Mouse (Mus musculus): Measurements from ENCODE around the gene Pex10. TPM values are rescaled to one million over a fixed set of nuclear protein-coding genes. Genes with fewer than 3 reads are reported as not detected.

The Pex10 gene
- polyA plus RNA-seq, 1 experiment from 2014 or later: 15.9 TPM

DNA sequence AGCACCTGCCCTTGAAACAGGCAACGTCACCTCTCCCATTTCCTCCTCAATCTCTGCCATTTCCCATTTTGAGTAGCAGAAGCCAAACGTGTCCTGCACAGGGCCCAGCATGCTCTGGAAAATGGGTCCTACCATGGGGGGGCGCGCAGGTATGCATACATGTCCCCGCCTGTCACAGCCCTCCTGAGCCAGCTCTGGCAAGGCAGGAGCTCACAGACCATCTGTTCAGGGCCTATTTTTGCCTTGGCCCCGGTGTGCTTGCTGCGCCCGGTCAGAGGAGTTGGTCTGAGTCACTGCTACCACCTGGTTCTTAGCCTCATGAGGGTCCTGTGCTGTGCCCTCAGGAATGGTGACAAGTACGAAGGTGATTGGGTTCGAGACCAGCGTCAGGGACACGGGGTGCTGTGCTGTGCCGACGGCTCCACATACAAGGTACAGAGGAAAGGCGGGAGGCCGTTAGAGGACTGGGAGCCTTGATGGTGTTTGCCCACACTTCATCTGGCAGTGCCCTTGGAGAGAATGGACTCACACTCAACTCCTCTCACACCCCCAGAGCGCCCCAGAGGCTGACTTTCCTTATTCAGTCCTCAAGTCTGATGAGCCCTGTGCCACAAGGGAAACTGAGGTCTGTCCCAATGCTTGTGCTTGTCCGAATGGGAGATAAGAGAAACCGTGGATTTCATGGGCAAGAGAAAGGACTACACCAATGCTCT is 26.1 kb downstream of the Pex10 start:
- DNase-seq (ENCODE audit: low spot score): no peak

- no peak for DNase-seq (ENCODE audit: low spot score)
Measured at GRCm38 (mm10) chr4:155093431-155094149, 26.8 kb downstream of the Pex10 start.

DNA sequence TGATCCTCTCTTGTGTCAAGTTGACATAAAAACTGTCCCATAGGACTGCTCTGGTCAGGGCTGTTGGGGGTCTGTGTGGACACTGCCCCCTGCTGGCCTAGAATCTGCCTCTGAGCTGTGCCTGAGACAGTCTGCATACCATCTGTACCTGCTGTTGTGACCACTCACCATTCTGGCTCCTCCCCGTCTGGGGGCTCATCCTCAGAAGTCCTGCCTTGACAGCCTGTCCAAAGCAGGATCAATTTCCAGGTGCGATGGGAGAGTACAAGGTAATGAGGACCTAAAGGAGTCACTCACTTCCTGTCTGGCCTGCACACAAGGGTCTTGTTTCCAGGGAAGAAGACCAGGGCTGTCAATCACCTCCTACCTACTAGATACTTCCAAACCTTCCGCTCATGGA is 27.7 kb downstream of the Pex10 start:
- DNase-seq (ENCODE audit: low spot score): peak; percentile 60

DNA sequence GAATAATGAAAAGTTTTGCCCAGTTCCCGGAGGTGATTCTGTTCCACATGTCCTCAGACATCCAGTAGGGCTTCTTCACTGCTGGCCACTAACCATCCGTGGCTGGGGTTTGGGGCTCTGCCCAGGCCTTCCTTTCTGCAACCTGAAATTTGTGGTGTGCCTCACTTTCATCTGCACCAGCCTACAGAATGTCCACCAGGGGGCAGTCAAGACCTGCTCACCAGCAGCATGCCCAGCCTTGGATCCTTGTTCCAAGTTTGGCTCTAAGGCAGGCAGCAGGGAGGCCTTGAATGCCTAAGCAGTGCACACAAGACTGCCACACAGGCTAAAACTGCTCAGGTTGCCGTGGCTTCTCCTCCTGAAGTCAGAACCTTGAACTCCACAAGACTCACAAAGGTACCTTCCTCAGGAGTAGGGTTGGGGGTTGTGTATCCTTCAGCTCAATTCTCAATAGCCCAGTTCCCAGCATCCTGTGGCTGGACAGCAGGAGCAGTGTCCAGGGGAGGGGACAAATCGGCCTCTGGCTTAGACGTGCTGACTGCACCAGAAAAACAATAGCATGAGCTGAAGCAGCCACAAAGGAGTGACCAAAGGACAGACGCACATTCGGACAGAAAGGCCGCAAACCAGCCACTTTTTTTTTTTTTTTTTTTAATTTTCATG is 28.6 kb downstream of the Pex10 start:
- DNase-seq (ENCODE audit: low spot score): peak; percentile 88

- no peak for DNase-seq (ENCODE audit: low spot score)
Measured at GRCm38 (mm10) chr4:155095967-155096366, 29.2 kb downstream of the Pex10 start.

DNA sequence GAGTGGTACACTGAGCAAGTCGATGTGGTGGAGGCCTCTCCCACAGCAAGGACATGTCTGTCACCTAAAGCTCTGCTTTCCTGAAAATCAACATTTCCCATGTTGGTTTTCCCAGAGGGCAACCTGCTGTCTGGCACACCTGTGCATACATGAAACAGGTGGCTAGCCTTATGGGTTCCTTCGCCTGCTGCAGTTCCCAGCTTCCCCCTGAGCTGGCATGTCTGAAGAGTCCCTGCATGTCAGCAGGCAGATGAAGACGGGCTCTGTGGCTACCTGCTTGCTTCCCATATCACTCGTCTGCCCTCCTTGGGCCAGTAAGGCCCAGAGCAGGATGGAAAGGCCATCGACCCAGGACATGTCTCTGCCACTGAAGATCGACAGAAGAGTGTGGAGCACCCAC is 30.6 kb downstream of the Pex10 start:
- DNase-seq (ENCODE audit: low spot score): no peak

- no peak for DNase-seq (ENCODE audit: low spot score)
Measured at GRCm38 (mm10) chr4:155098572-155098971, 31.8 kb downstream of the Pex10 start.

DNA sequence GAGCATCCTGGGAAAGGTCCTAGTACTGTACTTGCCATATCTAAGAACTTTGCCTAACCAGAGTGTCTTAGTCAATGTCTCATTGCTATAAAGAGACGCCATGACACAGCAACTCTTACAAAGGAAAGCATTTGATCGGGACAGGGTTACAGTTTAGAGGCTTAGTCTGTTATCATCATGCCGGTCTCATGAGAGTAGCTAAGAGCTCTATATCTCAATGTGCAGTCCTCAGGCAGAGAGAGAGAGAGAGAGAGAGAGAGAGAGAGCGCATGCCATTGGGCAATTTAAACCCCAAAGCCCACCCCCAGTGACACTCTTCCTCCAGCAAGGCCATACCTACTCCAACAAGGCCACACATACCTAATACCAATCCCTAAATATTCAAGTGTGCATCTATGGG is 41.1 kb downstream of the Pex10 start:
- DNase-seq (ENCODE audit: low spot score): no peak

DNA sequence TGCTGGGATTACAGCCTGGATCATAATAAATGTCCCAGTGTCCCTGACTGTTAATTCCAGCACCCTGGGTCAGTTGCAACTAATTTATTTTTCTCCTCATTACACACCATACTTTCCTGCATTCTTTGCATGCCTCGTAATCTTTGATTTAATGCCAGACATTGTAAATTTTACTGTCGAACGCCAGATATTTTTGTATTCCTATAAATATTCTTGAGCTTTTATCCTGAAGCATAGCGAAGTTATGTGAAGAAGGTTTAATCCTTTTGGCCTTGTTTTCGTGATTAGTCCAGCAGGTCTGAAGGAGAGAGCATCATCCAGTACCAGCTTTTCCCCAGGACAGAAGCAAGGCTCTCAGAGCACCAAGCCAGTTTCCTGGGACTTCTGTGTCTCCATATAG is 42.7 kb downstream of the Pex10 start:
- no peak for DNase-seq (ENCODE audit: low spot score)

DNA sequence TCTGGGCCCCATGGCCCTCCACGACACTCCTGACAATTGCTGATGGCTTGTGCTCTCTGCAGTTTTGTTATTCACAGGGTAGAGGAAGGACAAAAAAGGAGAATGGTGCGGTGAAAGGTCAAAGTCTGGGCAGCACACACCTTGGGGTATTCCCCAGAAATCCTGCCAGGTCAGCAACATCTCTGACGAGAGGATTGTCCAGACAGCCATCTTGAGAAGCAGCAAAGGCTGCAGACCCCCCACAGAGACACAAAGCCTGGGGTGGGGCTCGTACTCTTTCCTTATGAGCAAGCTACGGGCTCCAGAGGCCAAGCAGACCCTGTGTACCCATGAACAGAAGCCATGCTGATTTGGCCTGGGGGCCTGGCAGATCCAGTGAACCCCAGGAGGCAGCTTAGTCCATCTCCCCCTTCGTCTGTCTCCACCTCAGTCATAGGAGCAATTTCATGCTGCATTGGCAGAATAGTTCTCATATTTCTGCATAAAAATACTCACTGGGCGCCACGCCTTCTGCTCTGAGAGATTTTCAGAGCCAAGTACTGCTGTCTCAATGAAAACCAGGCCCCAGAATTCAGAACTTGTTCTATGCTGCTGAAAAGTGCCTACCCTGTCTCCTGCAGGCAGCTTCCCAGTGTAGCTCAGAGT is 47.1 kb downstream of the Pex10 start:
- no peak for DNase-seq (ENCODE audit: low spot score)

DNA sequence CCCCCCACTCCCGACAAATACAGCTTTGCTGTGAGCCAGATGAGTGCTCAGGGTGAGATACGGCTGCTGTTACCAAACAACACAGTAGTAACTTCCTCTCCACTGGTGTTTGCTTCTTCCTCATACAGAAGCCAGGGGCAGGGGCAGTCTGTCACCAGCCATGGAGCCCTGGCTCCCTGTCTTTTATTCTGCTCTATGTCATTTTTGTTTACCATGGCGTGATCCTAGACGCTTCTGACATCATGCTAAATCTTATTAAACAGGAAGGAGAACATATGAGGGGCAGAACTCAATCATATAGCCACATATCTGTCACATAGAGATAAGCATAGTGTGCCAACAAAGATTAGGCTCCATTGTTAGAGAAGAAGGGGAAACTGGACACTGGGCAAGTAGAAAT is 49.8 kb downstream of the Pex10 start:
- no peak for DNase-seq (ENCODE audit: low spot score)

DNA sequence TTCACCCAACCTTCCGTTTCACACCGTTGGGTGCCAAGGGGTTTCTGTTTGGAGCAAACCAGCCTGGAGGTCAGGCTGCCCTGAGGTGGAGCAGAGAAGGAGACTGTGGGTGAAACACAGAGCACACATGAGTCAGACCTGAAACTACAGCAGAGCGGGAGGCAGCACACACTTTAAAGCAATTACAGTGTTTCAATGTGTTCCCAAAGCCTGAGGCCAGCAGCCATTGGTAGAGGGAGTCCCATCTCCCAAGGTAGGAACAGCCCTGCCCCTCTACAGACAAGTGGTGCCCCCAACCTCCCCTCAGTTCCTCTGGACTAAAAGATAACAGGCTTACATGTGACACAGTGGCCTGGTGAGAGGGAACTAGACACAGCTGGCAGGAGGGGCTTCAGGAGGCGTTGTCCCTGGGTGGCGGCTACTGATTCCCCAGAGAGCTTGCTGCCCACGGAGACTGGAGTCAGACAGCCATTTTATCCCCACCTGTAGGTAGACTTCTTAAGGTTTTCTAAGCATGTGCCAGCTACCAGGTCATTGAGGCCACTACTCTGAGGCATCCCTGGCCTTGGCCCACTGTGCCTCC is 50.7 kb downstream of the Pex10 start:
- no peak for DNase-seq (ENCODE audit: low spot score)

DNA sequence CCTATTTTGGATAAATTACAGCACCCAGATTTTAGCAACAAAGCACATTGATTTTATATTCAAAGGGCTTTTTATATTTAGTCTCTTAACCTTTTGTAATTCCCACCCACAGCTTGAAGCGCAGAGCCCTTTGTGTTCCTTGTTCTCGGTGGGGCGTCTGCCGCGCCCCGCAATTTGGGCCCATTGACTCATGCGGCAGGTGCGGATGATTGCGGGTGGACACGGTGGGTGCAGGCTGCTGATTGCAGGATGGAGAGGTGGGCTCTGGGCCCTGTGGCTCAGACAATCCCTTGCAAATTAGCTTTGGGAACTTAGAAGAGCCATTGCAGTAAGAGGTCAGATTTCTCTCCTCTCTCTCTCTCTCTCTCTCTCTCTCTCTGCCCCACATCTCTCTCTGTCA is 51.5 kb downstream of the Pex10 start:
- no peak for DNase-seq (ENCODE audit: low spot score)

DNA sequence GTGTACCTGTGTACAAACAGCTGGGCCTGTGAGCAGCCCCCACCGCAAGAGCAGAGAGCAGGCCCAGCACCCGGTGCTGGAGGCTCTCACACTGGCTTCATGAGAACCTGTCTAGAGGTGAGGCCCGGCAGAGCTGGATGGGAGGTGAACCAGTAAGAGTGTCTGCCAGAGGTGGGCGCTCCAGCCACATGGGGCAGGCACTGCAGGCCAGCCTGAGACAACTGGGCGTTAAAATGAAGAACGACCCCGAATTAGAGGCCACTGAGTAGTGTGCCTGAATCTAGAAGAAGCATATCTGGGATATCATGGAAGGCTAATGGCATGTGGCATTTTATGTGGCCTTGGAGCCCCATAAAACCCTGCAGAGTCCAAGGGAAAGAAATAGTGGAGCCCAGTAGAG is 53.2 kb downstream of the Pex10 start:
- DNase-seq (ENCODE audit: low spot score): no peak

- no peak for DNase-seq (ENCODE audit: low spot score)
Measured at GRCm38 (mm10) chr4:155120583-155120982, 53.8 kb downstream of the Pex10 start.

GRCm38 (mm10) chr4:155121222-155121621 is 54.4 kb downstream of the Pex10 start:
- no peak for DNase-seq (ENCODE audit: low spot score)

Other genes starting within 250 kb of the Pex10 start
- gene Ttc34, start 229.6 kb upstream of the Pex10 start, polyA plus RNA-seq (2015; fragmentation: Nextera tagmentation; extraction: Ambion mirVana): 0.03 and 0.04 TPM in 2 replicates
- gene Mmel1, start 197.4 kb upstream of the Pex10 start, polyA plus RNA-seq (2015; fragmentation: Nextera tagmentation; extraction: Ambion mirVana): 0.22 and 0.26 TPM in 2 replicates
- gene Fam213b, start 167.9 kb upstream of the Pex10 start, polyA plus RNA-seq (2015; fragmentation: Nextera tagmentation; extraction: Ambion mirVana): 229 and 245 TPM in 2 replicates
- gene Tnfrsf14, start 138.5 kb upstream of the Pex10 start, polyA plus RNA-seq (2015; fragmentation: Nextera tagmentation; extraction: Ambion mirVana): 5.3 and 6.4 TPM in 2 replicates
- gene Hes5, start 106.1 kb upstream of the Pex10 start, polyA plus RNA-seq (2015; fragmentation: Nextera tagmentation; extraction: Ambion mirVana): 3.3 and 3.6 TPM in 2 replicates
- 41.5 and 42.9 TPM in 2 replicates for gene Pank4, start 102.9 kb upstream of the Pex10 start, polyA plus RNA-seq (2015; fragmentation: Nextera tagmentation; extraction: Ambion mirVana)
- gene Plch2, start 10.2 kb upstream of the Pex10 start, polyA plus RNA-seq (2015; fragmentation: Nextera tagmentation; extraction: Ambion mirVana): 0.67 and 0.74 TPM in 2 replicates
- gene Rer1, start 19.4 kb downstream of the Pex10 start, polyA plus RNA-seq (2015; fragmentation: Nextera tagmentation; extraction: Ambion mirVana): 184 and 189 TPM in 2 replicates
- gene Morn1, start 19.6 kb downstream of the Pex10 start, polyA plus RNA-seq (2015; fragmentation: Nextera tagmentation; extraction: Ambion mirVana): 2.7 and 2.9 TPM in 2 replicates
- gene Ski, start 155.6 kb downstream of the Pex10 start, polyA plus RNA-seq (2015; fragmentation: Nextera tagmentation; extraction: Ambion mirVana): 8.1 and 9.3 TPM in 2 replicates
- gene Faap20, start 182.8 kb downstream of the Pex10 start, polyA plus RNA-seq (2015; fragmentation: Nextera tagmentation; extraction: Ambion mirVana): 67.9 and 71.3 TPM in 2 replicates